Mouse (Mus musculus): ENCODE measurements around the gene Cnih4. TPM values are rescaled to one million over a fixed set of nuclear protein-coding genes. Genes with fewer than 3 reads are reported as not detected.

The Cnih4 gene
- polyA plus RNA-seq, 1 experiment from 2014 or later: 115 TPM

DNA sequence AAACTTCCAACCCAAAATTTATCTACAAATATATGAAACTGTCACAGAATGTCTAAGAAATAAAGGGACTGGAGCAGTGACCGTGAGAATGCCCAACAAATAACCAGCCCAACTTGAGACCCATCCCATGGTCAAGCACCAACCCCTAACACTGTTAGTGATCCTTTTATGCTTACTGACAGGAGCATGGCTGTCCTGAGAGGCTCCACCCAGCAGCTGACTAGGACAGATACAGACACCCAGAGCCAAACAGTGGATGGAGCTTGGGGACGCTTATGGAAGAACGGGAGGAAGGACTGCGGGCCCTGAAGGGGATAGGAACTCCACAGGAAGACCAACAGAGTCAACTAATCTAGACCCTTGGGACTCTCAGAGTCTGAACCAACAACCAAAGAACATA is 44.4 kb downstream of the Cnih4 start:
- Histone ChIP-seq H3K4me1 (ENCODE audit: insufficient read depth, low read depth, low read length) (no peaks in the 10 kb centered on the region), H3K27me3 (replicated peaks; ENCODE audit: insufficient read depth, low read length) (no peaks in the 10 kb centered on the region), H3K9ac (replicated peaks; ENCODE audit: low read depth) (no peak overlapping the region), H3K36me3 (ENCODE audit: insufficient read depth, low read length) (peaks cover 49% of the 10 kb centered on the region), H3K9me3 (ENCODE audit: low read length) (no peaks in the 10 kb centered on the region), H3K27ac (ENCODE audit: low read length) (no peak overlapping the region), H3K4me2 (replicated peaks; ENCODE audit: low read depth, low read length) (no peak overlapping the region), H3K4me3 (ENCODE audit: low read depth, low read length) (no peak overlapping the region)
- DNase-seq (ENCODE audit: low spot score): no peak
- TF ChIP-seq EP300 (IDR thresholded peaks at IDR 0.05) (no peak), CTCF (IDR thresholded peaks at IDR 0.05) (no peak)
- WGBS: 97% methylated on average over 4 of the region's 4 CpGs
- ATAC-seq: no peak

DNA sequence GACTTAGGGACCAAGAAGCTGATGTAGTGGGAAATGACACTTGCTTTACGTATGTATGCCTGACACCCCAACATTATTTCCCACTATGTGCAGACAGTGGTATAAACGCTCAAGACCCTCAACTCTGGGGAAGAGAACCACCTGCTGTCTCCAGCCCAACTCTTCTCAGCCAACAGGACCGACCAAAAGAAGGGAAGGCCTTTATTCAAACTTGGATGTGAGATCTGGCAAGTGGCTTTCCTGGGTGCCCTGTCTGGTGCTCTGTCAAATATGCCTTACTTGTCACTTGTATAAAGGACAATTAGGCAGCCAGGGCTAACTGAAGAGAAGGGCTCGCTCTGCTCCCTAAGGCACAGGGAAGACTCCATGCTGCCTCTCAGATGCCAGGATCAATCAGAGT is 55.0 kb downstream of the Cnih4 start:
- WGBS: 85% methylated on average over 4 of the region's 4 CpGs
- no peaks in the 10 kb centered on the region for H3K4me1 ChIP-seq (ENCODE audit: insufficient read depth, low read depth, low read length)
- TF ChIP-seq EP300 (IDR thresholded peaks at IDR 0.05) (no peak), CTCF (IDR thresholded peaks at IDR 0.05) (no peak)
- no peak overlapping the region for H3K27ac ChIP-seq (ENCODE audit: low read length)
- H3K9ac ChIP-seq (replicated peaks; ENCODE audit: low read depth): no peak overlapping the region
- H3K4me3 ChIP-seq (ENCODE audit: low read depth, low read length): no peak overlapping the region
- no peaks in the 10 kb centered on the region for H3K9me3 ChIP-seq (ENCODE audit: low read length)
- no peak for DNase-seq (ENCODE audit: low spot score)
- H3K36me3 ChIP-seq (ENCODE audit: insufficient read depth, low read length): peaks cover 48% of the 10 kb centered on the region
- ATAC-seq: no peak
- no peaks in the 10 kb centered on the region for H3K27me3 ChIP-seq (replicated peaks; ENCODE audit: insufficient read depth, low read length)
- no peak overlapping the region for H3K4me2 ChIP-seq (replicated peaks; ENCODE audit: low read depth, low read length)

DNA sequence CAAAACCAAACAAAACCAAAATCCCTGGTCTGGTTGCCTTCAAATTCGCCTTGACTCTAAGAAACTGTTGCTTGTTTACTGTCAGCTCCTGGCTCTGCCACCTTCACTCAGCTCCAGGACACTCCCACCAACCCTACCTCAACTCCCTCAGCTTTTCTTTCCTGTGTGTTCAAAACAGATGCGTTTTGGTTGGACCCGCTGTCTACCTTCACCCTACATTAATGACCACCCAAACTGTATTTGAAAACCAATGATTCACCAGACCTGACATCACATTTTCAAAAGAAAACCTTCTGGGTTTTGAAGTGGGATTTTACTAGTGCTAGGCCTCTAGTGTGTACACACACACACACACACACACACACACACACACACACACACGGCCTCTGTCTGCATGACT is 65.7 kb downstream of the Cnih4 start:
- H3K9ac ChIP-seq (replicated peaks; ENCODE audit: low read depth): peak overlapping the region; percentile 98
- H3K4me2 ChIP-seq (replicated peaks; ENCODE audit: low read depth, low read length): peak overlapping the region; percentile 78
- 8% methylated on average over 4 of the region's 4 CpGs for WGBS
- peak overlapping the region; percentile 99 for H3K4me3 ChIP-seq (ENCODE audit: low read depth, low read length)
- DNase-seq (ENCODE audit: low spot score) (peak; percentile 41), ATAC-seq (no peak)
- peaks cover 4% of the 10 kb centered on the region; the same call in 1 of the 2 replicates for H3K36me3 ChIP-seq (ENCODE audit: insufficient read depth, low read length)
- H3K27me3 ChIP-seq (replicated peaks; ENCODE audit: insufficient read depth, low read length): no peaks in the 10 kb centered on the region
- H3K4me1 ChIP-seq (ENCODE audit: insufficient read depth, low read depth, low read length): no peaks in the 10 kb centered on the region; the same call in 1 of the 2 replicates
- H3K9me3 ChIP-seq (ENCODE audit: low read length): no peaks in the 10 kb centered on the region
- no peak for TF ChIP-seq EP300 (IDR thresholded peaks at IDR 0.05)
- TF ChIP-seq CTCF (IDR thresholded peaks at IDR 0.05): no peak
- H3K27ac ChIP-seq (ENCODE audit: low read length): peak overlapping the region; percentile 98

GRCm38 (mm10) chr1:181210601-181211402 is 66.3 kb downstream of the Cnih4 start:
- no peak for TF ChIP-seq EP300 (IDR thresholded peaks at IDR 0.05)
- TF ChIP-seq CTCF (IDR thresholded peaks at IDR 0.05): no peak
- under 1% methylated on average over 48 of the region's 56 CpGs for WGBS
- Histone ChIP-seq H3K27ac (ENCODE audit: low read length) (peak overlapping the region; percentile 98), H3K9me3 (ENCODE audit: low read length) (no peaks in the 10 kb centered on the region), H3K4me3 (ENCODE audit: low read depth, low read length) (peak overlapping the region; percentile 99), H3K36me3 (ENCODE audit: insufficient read depth, low read length) (no peaks in the 10 kb centered on the region), H3K27me3 (replicated peaks; ENCODE audit: insufficient read depth, low read length) (no peaks in the 10 kb centered on the region), H3K4me2 (replicated peaks; ENCODE audit: low read depth, low read length) (peak overlapping the region; percentile 78), H3K9ac (replicated peaks; ENCODE audit: low read depth) (peak overlapping the region; percentile 98), H3K4me1 (ENCODE audit: insufficient read depth, low read depth, low read length) (no peaks in the 10 kb centered on the region; the same call in 1 of the 2 replicates)
- ATAC-seq (peak; percentile 18), DNase-seq (ENCODE audit: low spot score) (peak; percentile 73)

- Histone ChIP-seq H3K27ac (ENCODE audit: low read length) (peak overlapping the region; percentile 98), H3K9me3 (ENCODE audit: low read length) (no peaks in the 10 kb centered on the region), H3K36me3 (ENCODE audit: insufficient read depth, low read length) (no peaks in the 10 kb centered on the region), H3K27me3 (replicated peaks; ENCODE audit: insufficient read depth, low read length) (no peaks in the 10 kb centered on the region), H3K4me3 (ENCODE audit: low read depth, low read length) (peak overlapping the region; percentile 99), H3K4me2 (replicated peaks; ENCODE audit: low read depth, low read length) (peak overlapping the region; percentile 78), H3K9ac (replicated peaks; ENCODE audit: low read depth) (peak overlapping the region; percentile 98), H3K4me1 (ENCODE audit: insufficient read depth, low read depth, low read length) (no peaks in the 10 kb centered on the region; the same call in 1 of the 2 replicates)
- 0% methylated on average over 2 of the region's 72 CpGs for WGBS
- ATAC-seq (peak; percentile 47), DNase-seq (ENCODE audit: low spot score) (peak; percentile 52)
- TF ChIP-seq CTCF (IDR thresholded peaks at IDR 0.05) (no peak), EP300 (IDR thresholded peaks at IDR 0.05) (no peak)
These were observed 67.0 kb downstream of the Cnih4 start for GRCm38 (mm10) chr1:181211403-181211919.

- DNase-seq (ENCODE audit: low spot score): peak; percentile 95
- Histone ChIP-seq H3K27me3 (replicated peaks; ENCODE audit: insufficient read depth, low read length) (no peaks in the 10 kb centered on the region), H3K9me3 (ENCODE audit: low read length) (no peaks in the 10 kb centered on the region), H3K9ac (replicated peaks; ENCODE audit: low read depth) (peak within 1 kb of the TSS; percentile 98), H3K36me3 (ENCODE audit: insufficient read depth, low read length) (no peaks in the 10 kb centered on the region), H3K4me3 (ENCODE audit: low read depth, low read length) (peak within 1 kb of the TSS; percentile 99), H3K27ac (ENCODE audit: low read length) (peak within 1 kb of the TSS; percentile 98), H3K4me1 (ENCODE audit: insufficient read depth, low read depth, low read length) (no peaks in the 10 kb centered on the region; the same call in 1 of the 2 replicates), H3K4me2 (replicated peaks; ENCODE audit: low read depth, low read length) (peak within 1 kb of the TSS; percentile 78)
- TF ChIP-seq EP300 (IDR thresholded peaks at IDR 0.05): no peak
- TF ChIP-seq CTCF (IDR thresholded peaks at IDR 0.05): peak; percentile 44
- ATAC-seq: peak; percentile 89
- under 1% methylated on average over 53 of the region's 54 CpGs for WGBS
These were observed 67.6 kb downstream of the Cnih4 start, which contains the start of gene Wdr26 for GRCm38 (mm10) chr1:181211920-181212633. Gene Wdr26 (minus strand): TSS chr1:181212001.
